Mouse (Mus musculus): Measurements from ENCODE around the gene Zc3h12d. TPM values are rescaled to one million over a fixed set of nuclear protein-coding genes. Genes with fewer than 3 reads are reported as not detected.

The Zc3h12d gene
- total RNA-seq, 1 experiment: 0.04 TPM

DNA sequence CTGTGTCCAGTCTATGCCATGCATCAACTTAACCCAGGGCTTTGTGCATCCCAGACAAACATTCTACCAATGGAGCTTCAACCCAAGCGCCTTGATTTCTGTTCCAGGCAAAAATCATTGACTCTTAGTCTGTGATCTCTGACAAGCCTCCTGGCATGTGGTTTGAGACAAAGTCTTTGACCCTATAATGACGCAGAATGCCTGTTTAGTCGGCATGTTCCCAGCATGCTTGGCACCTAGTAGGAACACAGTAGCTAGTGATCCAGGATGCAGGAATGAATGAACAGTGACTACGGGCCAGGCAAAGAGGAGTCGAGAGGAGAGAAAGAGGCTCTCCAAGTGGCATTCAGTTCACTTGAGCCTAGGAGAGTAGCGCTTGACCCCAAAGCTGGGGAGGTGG lies 31.1 kb downstream of the Zc3h12d start:
- TF ChIP-seq ZNF384 (IDR thresholded peaks at IDR 0.05; ENCODE audit: low read depth, low read length) (no peak), MAFK (IDR thresholded peaks at IDR 0.05; ENCODE audit: insufficient read depth, low read depth, low read length) (no peak), HCFC1 (IDR thresholded peaks at IDR 0.05; ENCODE audit: borderline replicate concordance, insufficient read depth, low read length) (no peak), ZC3H11A (IDR thresholded peaks at IDR 0.05; ENCODE audit: borderline replicate concordance, low read depth, low read length) (no peak), CHD2 (IDR thresholded peaks at IDR 0.05; ENCODE audit: low read depth, low read length) (no peak)
- no peak overlapping the region for H3K27ac ChIP-seq (ENCODE audit: insufficient read depth, low read depth, low read length, poor library complexity, severe bottlenecking)
- no peak overlapping the region for H3K4me3 ChIP-seq (ENCODE audit: insufficient read depth in 1 of 2, low read depth in 1 of 2, low read length in 2 of 2, poor library complexity in 1 of 2, severe bottlenecking in 1 of 2)
- no peaks in the 10 kb centered on the region for H3K36me3 ChIP-seq (ENCODE audit: control insufficient read depth, insufficient read depth, low read length, poor library complexity, severe bottlenecking)
- in situ Hi-C loops (cut with MboI; ENCODE audit: low sequenced_read_pairs in 2 of 2, unreplicated experiment in 2 of 2): no loop called here
- no peak overlapping the region for H3K9ac ChIP-seq (ENCODE audit: insufficient read depth, low read depth, low read length, poor library complexity, severe bottlenecking)
- peaks cover 0 to 7% of the 10 kb centered on the region in 2 experiments; a peak in 1 of 4 replicates for H3K4me1 ChIP-seq (ENCODE audit: control insufficient read depth in 2 of 2, insufficient read depth in 2 of 2, low read length in 2 of 2, poor library complexity in 1 of 2)
- no peaks in the 10 kb centered on the region for H3K9me3 ChIP-seq (ENCODE audit: control insufficient read depth, insufficient read depth, low read depth, low read length)
- no peak for DNase-seq (ENCODE audit: low read depth, low spot score)

DNA sequence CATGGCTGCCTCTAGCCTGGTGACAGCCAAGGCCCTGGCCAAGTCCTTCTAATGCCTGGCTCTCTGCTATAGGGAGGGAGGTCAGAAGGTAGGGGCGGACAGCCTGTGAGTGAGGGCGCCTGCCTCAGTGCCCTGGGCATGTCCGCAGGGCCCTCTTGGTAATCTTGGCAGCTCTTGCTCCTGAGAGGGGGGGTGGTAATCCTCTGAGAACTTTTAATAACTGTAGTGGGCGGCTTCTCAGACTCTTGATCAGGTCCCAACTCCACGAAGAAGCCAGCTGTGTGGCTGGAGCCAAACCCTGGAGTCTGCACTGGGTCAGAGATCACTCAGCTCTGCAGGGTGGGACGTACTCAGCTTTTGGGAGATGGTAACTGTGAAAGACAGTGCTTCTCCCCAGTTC lies 31.9 kb downstream of the Zc3h12d start:
- H3K9me3 ChIP-seq (ENCODE audit: control insufficient read depth, insufficient read depth, low read depth, low read length): no peaks in the 10 kb centered on the region
- in situ Hi-C loops (cut with MboI; ENCODE audit: low sequenced_read_pairs in 2 of 2, unreplicated experiment in 2 of 2): no loop called here
- no peaks in the 10 kb centered on the region for H3K36me3 ChIP-seq (ENCODE audit: control insufficient read depth, insufficient read depth, low read length, poor library complexity, severe bottlenecking)
- no peak overlapping the region for H3K9ac ChIP-seq (ENCODE audit: insufficient read depth, low read depth, low read length, poor library complexity, severe bottlenecking)
- no peak for DNase-seq (ENCODE audit: low read depth, low spot score)
- H3K27ac ChIP-seq (ENCODE audit: insufficient read depth, low read depth, low read length, poor library complexity, severe bottlenecking): no peak overlapping the region
- H3K4me1 ChIP-seq (ENCODE audit: control insufficient read depth in 2 of 2, insufficient read depth in 2 of 2, low read length in 2 of 2, poor library complexity in 1 of 2): peaks cover 0 to 7% of the 10 kb centered on the region in 2 experiments; a peak in 1 of 4 replicates
- TF ChIP-seq MAFK (IDR thresholded peaks at IDR 0.05; ENCODE audit: insufficient read depth, low read depth, low read length): no peak
- no peak for TF ChIP-seq HCFC1 (IDR thresholded peaks at IDR 0.05; ENCODE audit: borderline replicate concordance, insufficient read depth, low read length)
- no peak for TF ChIP-seq ZNF384 (IDR thresholded peaks at IDR 0.05; ENCODE audit: low read depth, low read length)
- no peak for TF ChIP-seq ZC3H11A (IDR thresholded peaks at IDR 0.05; ENCODE audit: borderline replicate concordance, low read depth, low read length)
- no peak for TF ChIP-seq CHD2 (IDR thresholded peaks at IDR 0.05; ENCODE audit: low read depth, low read length)
- H3K4me3 ChIP-seq (ENCODE audit: insufficient read depth in 1 of 2, low read depth in 1 of 2, low read length in 2 of 2, poor library complexity in 1 of 2, severe bottlenecking in 1 of 2): no peak overlapping the region

DNA sequence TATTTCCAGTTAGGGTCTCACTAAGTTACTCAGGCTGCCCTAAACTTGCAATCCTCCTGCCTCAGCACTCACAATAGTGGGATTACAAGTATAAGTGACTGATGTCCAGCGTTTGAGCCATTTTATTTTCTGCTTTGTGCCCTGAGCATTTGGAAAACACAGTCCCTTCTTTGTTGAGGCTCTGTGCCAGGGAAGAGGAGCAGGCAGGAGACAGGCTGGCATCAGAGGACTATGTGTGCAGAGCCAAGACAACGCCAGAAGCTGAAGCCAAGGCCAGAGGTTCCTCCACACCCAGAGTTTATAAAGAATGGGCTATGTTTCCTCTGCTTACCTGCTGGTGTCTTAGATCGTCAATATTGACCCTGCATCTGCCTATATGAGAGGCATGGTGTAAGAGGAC lies 32.5 kb downstream of the Zc3h12d start:
- in situ Hi-C loops (cut with MboI; ENCODE audit: low sequenced_read_pairs in 2 of 2, unreplicated experiment in 2 of 2): no loop called here
- no peak for TF ChIP-seq MAFK (IDR thresholded peaks at IDR 0.05; ENCODE audit: insufficient read depth, low read depth, low read length)
- no peak for TF ChIP-seq ZC3H11A (IDR thresholded peaks at IDR 0.05; ENCODE audit: borderline replicate concordance, low read depth, low read length)
- TF ChIP-seq HCFC1 (IDR thresholded peaks at IDR 0.05; ENCODE audit: borderline replicate concordance, insufficient read depth, low read length): no peak
- TF ChIP-seq ZNF384 (IDR thresholded peaks at IDR 0.05; ENCODE audit: low read depth, low read length): no peak
- TF ChIP-seq CHD2 (IDR thresholded peaks at IDR 0.05; ENCODE audit: low read depth, low read length): no peak
- Histone ChIP-seq H3K4me1 (ENCODE audit: control insufficient read depth in 2 of 2, insufficient read depth in 2 of 2, low read length in 2 of 2, poor library complexity in 1 of 2) (peaks cover 0 to 10% of the 10 kb centered on the region in 2 experiments; a peak in 1 of 4 replicates), H3K36me3 (ENCODE audit: control insufficient read depth, insufficient read depth, low read length, poor library complexity, severe bottlenecking) (no peaks in the 10 kb centered on the region), H3K9ac (ENCODE audit: insufficient read depth, low read depth, low read length, poor library complexity, severe bottlenecking) (no peak overlapping the region), H3K9me3 (ENCODE audit: control insufficient read depth, insufficient read depth, low read depth, low read length) (no peaks in the 10 kb centered on the region), H3K4me3 (ENCODE audit: insufficient read depth in 1 of 2, low read depth in 1 of 2, low read length in 2 of 2, poor library complexity in 1 of 2, severe bottlenecking in 1 of 2) (no peak overlapping the region), H3K27ac (ENCODE audit: insufficient read depth, low read depth, low read length, poor library complexity, severe bottlenecking) (no peak overlapping the region)
- no peak for DNase-seq (ENCODE audit: low read depth, low spot score)

DNA sequence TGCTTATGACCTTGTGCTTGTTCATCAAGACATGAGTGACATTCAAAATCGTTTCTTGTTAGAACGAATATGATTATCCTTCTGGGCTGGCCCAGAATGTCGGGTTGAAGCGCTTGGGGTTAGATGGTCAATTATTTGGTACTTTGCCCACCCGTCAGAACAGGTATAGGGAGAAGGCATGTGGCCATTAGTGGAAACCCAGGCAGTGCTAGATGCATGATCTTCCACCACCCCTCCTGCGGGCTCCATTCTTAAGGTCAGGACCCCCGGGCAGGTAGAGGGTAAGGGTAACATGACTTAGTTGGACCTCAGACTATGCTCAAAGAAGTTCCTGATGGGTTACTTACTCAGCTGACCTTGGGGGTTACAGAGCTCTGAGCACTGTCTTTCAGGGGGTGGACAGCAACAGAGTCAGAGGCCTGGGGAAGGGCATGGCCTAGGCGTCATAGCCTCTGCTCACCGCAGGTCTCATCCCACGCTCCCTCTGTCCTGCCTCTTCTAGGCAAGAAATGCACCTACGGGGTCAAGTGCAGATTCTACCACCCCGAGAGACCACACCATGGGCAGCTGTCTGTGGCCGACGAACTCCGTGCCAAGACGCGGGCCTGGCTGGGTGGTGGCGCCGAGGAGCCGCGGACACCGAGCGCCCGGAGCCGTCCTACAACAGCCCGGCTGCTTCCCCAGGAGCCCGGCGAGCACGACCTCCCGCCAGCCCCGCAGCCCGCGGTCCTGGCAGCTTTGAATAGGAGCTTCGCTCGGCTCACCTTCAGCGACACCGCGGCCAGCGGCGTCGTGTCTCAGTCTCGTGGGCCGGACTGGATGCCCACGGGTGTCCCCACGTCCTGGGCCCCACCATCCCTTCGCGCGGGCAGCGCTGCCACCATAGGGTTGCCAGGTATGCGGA lies 34.7 kb downstream of the Zc3h12d start:
- TF ChIP-seq ZNF384 (IDR thresholded peaks at IDR 0.05; ENCODE audit: low read depth, low read length): no peak
- TF ChIP-seq HCFC1 (IDR thresholded peaks at IDR 0.05; ENCODE audit: borderline replicate concordance, insufficient read depth, low read length): no peak
- no peak for TF ChIP-seq MAFK (IDR thresholded peaks at IDR 0.05; ENCODE audit: insufficient read depth, low read depth, low read length)
- no peak for TF ChIP-seq CHD2 (IDR thresholded peaks at IDR 0.05; ENCODE audit: low read depth, low read length)
- no peak for TF ChIP-seq ZC3H11A (IDR thresholded peaks at IDR 0.05; ENCODE audit: borderline replicate concordance, low read depth, low read length)
- H3K4me3 ChIP-seq (ENCODE audit: insufficient read depth in 1 of 2, low read depth in 1 of 2, low read length in 2 of 2, poor library complexity in 1 of 2, severe bottlenecking in 1 of 2): peak overlapping the region; percentile 63 to 66
- no peak for DNase-seq (ENCODE audit: low read depth, low spot score)
- H3K9ac ChIP-seq (ENCODE audit: insufficient read depth, low read depth, low read length, poor library complexity, severe bottlenecking): peak overlapping the region; percentile 45
- H3K36me3 ChIP-seq (ENCODE audit: control insufficient read depth, insufficient read depth, low read length, poor library complexity, severe bottlenecking): no peaks in the 10 kb centered on the region
- peaks cover 0 to 11% of the 10 kb centered on the region in 2 experiments; a peak in 1 of 4 replicates for H3K4me1 ChIP-seq (ENCODE audit: control insufficient read depth in 2 of 2, insufficient read depth in 2 of 2, low read length in 2 of 2, poor library complexity in 1 of 2)
- in situ Hi-C loops (cut with MboI; ENCODE audit: low sequenced_read_pairs in 2 of 2, unreplicated experiment in 2 of 2): no loop called here
- no peaks in the 10 kb centered on the region for H3K9me3 ChIP-seq (ENCODE audit: control insufficient read depth, insufficient read depth, low read depth, low read length)
- no peak overlapping the region for H3K27ac ChIP-seq (ENCODE audit: insufficient read depth, low read depth, low read length, poor library complexity, severe bottlenecking)

Measured in ES-E14 (cell line).